Mouse (Mus musculus) stomach, adult 2 months (tissue): ENCODE data around the gene Vmn1r152. TPM values are rescaled to one million over a fixed set of nuclear protein-coding genes. Genes with fewer than 3 reads are reported as not detected.

ENCODE experiments used
- polyA plus RNA-seq: library from polyadenylated mRNA; depleted of rRNA; stranded (reverse); fragments of >200 nt; gene quantifications from 2 replicates; pipeline ENCODE4 v1.2.3, GENCODE M21; 2012; rRNA removed

Vmn1r152 gene
- not detected in 2 replicates for polyA plus RNA-seq

DNA sequence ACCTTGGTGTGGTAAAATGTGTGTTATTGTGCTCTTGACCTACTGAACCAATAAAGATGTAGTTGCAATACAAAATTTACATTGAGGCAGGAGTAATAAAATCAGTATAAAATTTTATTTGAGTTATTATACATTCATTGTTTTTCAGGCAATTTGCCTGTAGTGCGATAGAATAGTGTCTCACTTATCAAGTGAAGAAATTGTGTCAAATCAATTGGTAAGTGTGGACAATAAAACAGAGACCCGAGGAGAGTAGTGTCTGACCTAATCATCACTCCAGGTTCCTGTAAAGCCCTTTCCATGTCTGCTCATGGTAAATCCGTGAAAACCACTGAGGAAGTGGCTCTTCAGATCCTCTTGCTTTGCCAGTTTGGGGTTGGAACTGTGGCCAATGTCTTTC is at the start of gene Vmn1r152:
TSS of gene Vmn1r152 (plus strand) at position 301 of the 400 bp plus-strand sequence.

DNA sequence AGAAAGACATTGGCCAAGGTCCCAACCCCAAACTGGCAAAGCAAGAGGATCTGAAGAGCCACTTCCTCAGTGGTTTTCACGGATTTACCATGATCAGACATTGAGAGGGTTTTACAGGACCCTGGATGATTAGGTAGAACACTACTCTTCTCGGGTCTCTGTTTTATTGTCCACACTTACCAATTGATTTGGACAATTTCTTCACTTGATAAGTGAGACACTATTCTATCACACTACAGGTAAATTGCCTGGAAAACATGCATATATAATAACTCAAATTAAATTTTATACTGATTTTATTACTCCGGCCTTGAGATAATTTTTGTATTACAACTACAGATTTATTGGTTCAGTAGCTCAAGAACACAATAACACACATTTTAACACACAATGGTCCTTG is 23.2 kb upstream of the Vmn1r152 start, which contains the start of gene Vmn1r151:
TSS of gene Vmn1r151 (minus strand) at position 101 of the 400 bp plus-strand sequence.

DNA sequence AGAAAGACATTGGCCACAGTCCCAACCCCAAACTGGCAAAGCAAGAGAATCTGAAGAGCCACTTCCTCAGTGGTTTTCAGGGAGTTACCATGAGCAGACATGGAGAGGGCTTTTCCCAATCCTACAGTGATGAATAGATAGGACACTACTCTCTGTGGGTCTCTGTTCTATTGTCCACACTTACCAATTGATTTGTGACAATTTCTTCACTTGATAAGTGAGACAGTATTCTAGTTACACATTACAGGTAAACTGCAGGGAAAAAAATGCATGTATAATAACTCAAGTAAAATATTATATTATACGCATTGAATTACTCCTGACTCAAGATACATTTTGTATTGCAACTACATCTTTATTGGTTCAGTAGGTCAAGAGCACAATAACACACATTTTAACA is 12.0 kb downstream of the Vmn1r152 start, which contains the start of gene Gm8677:
TSS of gene Gm8677 (minus strand) at position 101 of the 400 bp plus-strand sequence.

DNA sequence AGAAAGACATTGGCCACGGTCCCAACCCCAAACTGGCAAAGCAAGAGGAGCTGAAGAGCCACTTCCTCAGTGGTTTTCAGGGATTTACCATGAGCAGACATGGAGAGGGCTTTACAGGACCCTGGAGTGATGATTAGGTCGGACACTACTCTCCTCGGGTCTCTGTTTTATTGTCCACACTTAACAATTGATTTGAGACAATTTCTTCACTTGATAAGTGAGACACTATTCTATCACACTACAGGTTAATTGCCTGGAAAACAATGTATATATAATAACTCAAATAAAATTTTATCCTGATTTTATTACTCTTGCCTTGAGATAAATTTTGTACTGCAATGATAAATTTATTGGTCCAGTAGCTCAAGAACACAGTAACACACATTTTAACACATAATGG is 42.5 kb downstream of the Vmn1r152 start, which contains the start of gene Gm4201:
TSS of gene Gm4201 (minus strand) at position 101 of the 400 bp plus-strand sequence.

Other genes with a start within 250 kb of the Vmn1r152 start
- not detected in 2 replicates for gene Gm4187, start 193.2 kb upstream of the Vmn1r152 start, polyA plus RNA-seq
- gene Gm8660, start 151.9 kb upstream of the Vmn1r152 start, polyA plus RNA-seq: not detected in 2 replicates
- gene Vmn1r148, start 109.4 kb upstream of the Vmn1r152 start, polyA plus RNA-seq: not detected in 2 replicates
- not detected in 2 replicates for gene Vmn1r149, start 84.7 kb upstream of the Vmn1r152 start, polyA plus RNA-seq
- not detected in 2 replicates for gene Gm10665, start 58.9 kb upstream of the Vmn1r152 start, polyA plus RNA-seq
- gene Vmn1r151, start 23.3 kb upstream of the Vmn1r152 start, polyA plus RNA-seq: not detected in 2 replicates
- gene Gm8677, start 11.9 kb downstream of the Vmn1r152 start, polyA plus RNA-seq: not detected in 2 replicates
- not detected in 2 replicates for gene Gm4201, start 42.4 kb downstream of the Vmn1r152 start, polyA plus RNA-seq
- gene Gm4565, start 65.2 kb downstream of the Vmn1r152 start, polyA plus RNA-seq: not detected in 2 replicates
- not detected in 2 replicates for gene Vmn1r155, start 135.1 kb downstream of the Vmn1r152 start, polyA plus RNA-seq
- not detected in 2 replicates for gene Gm8693, start 169.3 kb downstream of the Vmn1r152 start, polyA plus RNA-seq
- not detected in 2 replicates for gene Gm4567, start 196.7 kb downstream of the Vmn1r152 start, polyA plus RNA-seq
- gene Vmn1r157, start 238.7 kb downstream of the Vmn1r152 start, polyA plus RNA-seq: not detected in 2 replicates